Mouse (Mus musculus) spleen, postnatal 36 days (tissue): ENCODE data around the gene Gtpbp1.

Source experiments
- DNase-seq, 2 experiments: peaks; one replicate each; pipeline ENCODE4 v3.0.0; 2022; ENCODE audit warnings: low spot score in 2 of 2, mixed read lengths in 1 of 2

The Gtpbp1 gene

DNA sequence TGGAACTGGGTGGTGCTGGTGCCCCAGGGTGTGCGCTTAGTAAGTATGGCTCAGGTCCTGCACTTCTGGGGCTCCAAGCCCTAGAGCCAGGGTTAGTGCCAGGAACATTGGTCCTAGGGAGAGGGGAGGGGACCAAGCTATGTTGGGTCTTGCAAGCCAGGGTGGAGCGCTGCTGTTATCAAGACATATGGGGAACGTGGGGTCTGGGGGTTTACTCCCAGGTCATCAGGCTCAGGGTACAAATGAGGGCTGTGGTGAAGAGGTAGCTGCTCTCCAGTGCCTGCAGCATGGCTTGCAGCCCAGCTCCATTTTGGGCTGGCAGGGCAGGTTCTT is 62.7 kb downstream of the Gtpbp1 start:
- no peak for DNase-seq

DNA sequence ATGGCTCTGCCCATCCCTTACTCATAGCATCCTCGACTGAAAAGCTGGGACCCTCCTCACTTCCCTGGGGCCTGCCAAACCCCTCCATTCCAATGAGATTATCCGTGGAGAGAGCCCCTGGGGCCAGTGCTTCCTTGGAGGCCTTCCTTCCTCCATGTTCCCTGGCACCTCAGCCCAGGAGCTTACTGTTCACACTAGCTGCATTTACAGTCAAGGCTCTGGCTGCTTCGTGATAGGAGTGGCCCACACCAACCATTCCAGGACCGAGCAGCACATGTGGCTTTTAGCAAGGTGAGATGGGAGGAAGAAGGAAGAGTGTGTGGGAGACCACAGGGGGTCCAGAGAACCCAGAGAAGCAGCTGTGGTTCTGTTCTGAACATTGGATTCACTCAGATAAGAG is 63.2 kb downstream of the Gtpbp1 start:
- DNase-seq: no peak

GRCm38 (mm10) chr15:79755176-79755575 is 64.5 kb downstream of the Gtpbp1 start:
- DNase-seq: no peak

DNA sequence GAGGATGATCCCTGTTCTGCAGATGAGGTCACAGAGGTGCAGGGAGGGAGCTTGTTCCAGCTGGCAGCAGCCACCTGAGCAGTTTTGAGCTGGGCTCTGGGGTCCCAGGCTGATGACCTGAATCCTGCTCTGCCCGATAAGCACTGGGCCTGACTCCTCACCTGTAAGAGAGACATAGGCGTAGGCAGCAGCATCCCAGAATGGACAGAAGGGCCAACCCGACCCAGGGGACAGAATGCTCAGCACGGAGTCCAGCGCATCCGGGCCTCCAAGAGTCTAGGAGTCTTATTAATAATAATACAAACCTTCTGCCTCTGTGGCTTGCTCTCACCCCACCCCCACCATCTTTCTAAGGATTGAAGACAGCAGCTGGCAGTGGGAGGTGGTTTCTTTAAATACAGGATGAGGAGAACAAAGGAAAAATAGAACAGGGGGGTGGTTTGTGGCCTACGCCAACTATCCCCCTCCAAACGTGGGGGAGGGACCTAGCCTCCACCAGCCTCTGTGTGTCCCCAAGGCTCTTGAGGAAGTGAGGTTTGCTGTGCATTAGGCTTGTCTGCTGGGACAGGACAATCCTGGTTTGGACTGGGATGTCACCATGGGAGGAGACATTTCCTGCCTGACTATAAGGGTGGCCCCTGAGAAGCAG is 65.5 kb downstream of the Gtpbp1 start:
- no peak for DNase-seq

GRCm38 (mm10) chr15:79757118-79757517 is 66.5 kb downstream of the Gtpbp1 start:
- no peak for DNase-seq

DNA sequence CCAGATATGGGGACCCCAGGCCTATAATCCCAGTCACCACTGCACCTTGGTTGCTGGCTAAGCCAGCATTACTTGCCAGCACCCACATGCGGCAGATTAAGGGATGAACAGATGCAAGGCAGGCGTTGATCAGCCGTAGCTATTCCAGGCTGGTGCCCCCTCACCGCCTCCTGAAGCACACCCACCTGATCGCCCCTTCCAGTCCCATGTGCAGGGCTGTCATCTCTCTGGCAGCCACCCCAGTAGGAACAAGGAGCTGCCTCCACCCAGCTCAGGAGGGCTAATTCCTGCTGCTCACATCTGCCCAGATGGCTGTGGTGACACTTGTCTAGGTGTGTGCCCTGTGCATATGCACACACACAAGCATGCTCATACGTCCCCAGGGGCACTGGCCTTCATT is 70.3 kb downstream of the Gtpbp1 start:
- no peak for DNase-seq

GRCm38 (mm10) chr15:79763001-79763400 is 72.4 kb downstream of the Gtpbp1 start:
- no peak for DNase-seq

GRCm38 (mm10) chr15:79763601-79764246 is 73.1 kb downstream of the Gtpbp1 start:
- peak in 1 of 2 experiments; percentile 9 for DNase-seq

DNA sequence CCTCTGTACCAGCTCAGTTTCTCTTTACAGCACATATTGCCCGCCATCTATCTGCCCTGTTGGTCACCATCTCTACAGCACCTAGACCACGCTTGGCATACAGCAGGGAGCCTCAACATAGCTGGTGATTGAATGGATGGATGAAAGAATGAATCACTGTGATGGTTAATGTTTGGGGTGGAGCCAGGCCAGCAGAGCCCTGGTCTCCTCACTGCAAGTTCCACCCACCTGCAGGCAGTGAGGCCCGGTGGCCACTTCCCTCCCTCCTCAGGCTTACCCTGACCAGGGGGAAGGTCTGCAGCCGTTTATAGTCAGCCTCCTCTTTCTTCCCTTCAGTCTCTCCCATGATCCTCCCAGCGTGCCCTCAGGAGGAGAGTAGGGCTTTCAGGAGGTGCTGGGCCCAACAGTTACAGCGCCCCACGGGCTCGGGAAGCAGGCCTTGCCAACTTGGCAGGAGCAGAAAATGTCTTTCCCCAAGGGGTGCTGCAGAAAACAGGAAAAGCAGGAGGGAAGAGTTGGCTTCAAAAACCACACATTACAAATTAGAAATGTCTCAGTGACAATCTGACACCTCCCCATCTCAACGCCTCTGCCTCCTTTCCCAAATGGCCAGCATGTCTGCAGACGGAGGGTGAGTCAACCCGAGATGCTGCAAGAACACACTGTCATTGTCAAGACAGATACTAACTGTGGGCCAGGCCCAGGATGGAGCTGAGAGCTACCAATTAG is 74.1 kb downstream of the Gtpbp1 start:
- no peak for DNase-seq

GRCm38 (mm10) chr15:79765361-79765760 is 74.7 kb downstream of the Gtpbp1 start:
- DNase-seq: no peak

DNA sequence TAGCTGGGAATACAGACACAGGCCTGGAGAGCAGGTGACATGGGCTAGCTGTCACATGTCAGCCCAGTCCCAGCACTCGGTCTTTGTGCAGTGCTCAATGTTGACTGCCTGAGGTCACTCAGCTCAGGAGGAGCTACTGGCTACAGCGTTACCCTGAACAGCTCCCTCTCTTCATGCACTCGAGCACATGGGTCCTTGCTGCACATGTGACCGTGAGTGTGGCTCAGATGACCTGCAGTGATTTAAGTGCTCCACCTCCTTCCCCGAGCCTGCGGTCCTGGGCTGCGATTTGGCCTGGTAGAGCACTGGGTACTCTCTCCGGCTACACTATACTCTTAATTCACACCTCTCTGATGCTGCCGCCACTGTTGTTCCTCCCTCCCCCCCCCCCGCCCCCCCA is 75.5 kb downstream of the Gtpbp1 start:
- DNase-seq: no peak

GRCm38 (mm10) chr15:79766586-79767071 is 76.0 kb downstream of the Gtpbp1 start:
- no peak for DNase-seq

DNA sequence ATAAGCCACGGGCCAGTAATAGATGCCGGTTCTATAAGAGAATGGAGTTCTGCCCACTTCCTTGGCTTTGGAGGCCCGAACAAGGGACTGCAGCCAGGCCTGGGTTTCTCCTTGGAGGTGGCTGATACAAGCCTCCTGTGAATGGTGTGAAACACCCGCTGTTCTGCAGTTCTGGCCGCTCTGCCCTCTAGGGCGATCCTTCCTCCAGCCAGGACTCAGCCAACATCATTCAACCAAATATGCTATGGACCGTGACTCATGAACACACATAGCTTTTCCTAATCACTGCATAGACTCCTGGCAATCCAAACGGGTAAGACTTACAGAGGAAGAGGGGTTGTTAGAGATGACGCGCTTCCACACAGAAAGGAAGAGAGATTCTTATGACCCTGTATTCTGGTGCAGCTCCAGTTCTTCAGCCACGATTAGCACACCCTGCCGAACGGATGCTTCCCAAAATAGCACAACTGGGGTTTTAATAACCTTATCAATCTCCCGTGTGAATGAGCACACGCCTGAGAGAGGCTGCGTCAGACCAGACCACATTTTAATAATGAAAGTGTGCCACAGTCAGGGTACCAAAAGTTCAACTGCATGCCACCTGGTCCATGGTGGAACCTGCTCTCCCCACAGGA is 76.8 kb downstream of the Gtpbp1 start:
- no peak for DNase-seq

GRCm38 (mm10) chr15:79768302-79768701 is 77.7 kb downstream of the Gtpbp1 start:
- DNase-seq: peak in 1 of 2 experiments; percentile 20

GRCm38 (mm10) chr15:79770629-79771240 is 80.1 kb downstream of the Gtpbp1 start:
- DNase-seq: no peak
